Mouse (Mus musculus) gastrocnemius, postnatal 4 days (tissue): ENCODE data around the gene Tada2a. TPM values are rescaled to one million over a fixed set of nuclear protein-coding genes. Genes with fewer than 3 reads are reported as not detected.

Experiments used
- DNase-seq, 2 experiments: peaks; one replicate each; pipeline ENCODE4 v3.0.0; 2021 to 2022; ENCODE audit warnings: low spot score in 2 of 2, mixed read lengths in 2 of 2
- total RNA-seq, 2 experiments: library from RNA; stranded (reverse); gene quantifications; 2 replicates each; pipeline ENCODE4 v1.2.3; 2021

Gene Tada2a
- total RNA-seq, 2 experiments from 2014 or later = 13.9 to 19.4 TPM

DNA sequence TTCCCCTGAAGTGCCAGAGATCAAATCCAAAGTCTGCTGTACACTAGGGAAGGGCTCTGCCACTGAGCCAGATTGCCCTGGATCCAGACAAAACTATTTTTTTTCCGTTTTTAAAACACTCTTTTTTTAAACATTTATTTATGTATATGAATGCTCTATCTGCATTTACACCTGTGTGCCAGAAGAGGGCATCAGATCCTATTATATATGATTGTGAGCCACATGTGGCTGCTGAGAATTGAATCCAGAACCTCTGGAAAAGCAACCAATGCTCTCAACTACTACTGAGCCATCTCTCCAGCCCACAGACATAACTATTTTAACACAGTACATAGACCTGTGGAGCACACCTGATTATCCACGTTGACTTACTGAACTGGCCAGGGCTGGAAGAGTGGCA lies 13.2 kb downstream of the Tada2a start:
- DNase-seq = no peak

DNA sequence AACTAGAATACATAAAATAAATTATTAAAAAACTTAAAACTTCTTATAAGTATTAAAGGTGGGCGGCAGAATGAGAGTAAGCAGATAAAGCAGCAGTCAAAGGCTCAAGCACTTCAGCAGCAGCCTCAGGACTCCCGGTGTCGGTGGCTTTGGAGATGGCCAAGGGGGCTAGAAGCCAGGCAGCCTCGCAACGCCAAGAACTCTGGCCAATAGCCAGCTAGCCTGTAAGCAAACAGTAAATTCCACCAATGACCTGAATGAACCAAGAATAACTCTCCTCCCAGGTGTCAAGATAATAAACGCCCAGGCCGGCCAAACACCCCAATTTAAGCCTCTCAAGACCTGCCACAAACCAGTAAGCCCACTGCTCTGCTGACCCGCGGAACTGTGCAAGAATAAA lies 13.8 kb downstream of the Tada2a start:
- DNase-seq = no peak

DNA sequence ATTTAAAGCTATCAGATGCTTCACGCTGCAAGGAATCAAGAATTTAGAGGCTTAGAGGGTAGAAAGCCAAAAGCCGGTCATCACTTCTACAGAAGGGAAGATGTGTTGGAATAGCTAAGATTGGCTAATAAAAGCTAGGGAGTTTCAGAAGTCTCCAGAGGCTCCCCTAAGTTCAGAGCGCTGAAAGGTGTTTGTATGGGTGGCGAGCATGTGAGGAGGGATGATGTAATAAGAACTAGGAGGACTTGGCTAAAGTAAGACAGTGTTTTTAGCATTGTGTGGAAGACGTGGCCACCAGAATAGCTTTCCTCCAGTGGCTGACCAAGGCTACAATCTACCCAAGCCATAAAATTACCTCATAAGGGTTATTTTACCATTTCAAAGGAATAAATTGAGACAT lies 15.8 kb downstream of the Tada2a start:
- DNase-seq = no peak

DNA sequence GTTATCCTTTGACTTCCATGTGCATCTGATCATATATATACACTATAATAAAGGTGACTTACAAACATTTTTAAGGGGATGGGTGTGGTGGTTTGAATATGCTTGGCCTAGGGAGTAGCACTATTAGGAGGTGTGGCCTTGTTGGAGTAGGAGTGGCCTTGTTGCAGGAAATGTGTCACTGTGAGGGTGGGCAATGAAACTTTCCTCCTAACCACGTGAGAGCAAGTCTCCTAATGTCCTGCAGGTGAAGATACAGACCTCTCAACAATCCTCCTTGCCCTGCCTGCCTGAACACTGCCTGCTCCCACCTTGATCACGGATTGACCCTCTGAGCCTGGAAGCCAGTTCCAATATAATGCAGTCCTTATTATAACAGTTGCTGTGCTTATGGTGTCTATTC lies 22.3 kb downstream of the Tada2a start:
- DNase-seq = no peak

DNA sequence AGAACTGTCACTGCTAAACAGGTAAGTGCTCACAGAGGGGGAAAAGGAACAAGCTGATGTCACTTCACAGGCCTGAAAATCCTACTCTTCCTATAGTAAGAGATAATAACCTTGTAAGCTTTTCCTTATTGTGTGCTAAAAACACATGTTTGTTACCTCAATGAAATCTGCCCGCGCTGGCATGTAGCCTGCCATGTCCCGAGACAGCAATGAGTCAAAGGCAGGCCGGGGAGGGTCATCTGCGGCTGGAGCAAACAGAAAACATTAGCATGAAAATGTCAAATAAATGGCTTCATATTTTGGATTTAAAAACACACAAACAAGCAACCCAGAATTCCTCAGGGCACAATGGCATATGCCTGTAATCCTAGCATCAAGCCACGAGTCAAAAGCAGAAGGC lies 25.4 kb downstream of the Tada2a start:
- no peak for DNase-seq

DNA sequence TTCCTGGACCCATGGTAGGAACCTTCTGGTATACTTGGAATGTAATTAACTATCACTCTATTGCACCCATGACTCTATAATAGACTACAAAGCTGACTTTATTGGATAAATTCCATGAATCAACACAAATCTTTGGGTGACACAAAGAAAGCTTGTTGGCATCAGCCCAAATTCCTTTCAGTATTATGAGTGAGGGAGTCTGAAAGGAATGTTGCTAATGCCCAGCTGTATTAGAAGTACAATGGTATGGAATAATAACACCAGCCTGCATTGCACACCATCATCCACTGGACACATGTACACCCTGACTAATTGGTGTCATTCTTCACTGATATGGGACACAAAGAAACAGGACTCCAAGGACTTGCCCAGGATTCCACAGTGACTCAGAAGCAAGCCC lies 28.2 kb downstream of the Tada2a start:
- DNase-seq = no peak

DNA sequence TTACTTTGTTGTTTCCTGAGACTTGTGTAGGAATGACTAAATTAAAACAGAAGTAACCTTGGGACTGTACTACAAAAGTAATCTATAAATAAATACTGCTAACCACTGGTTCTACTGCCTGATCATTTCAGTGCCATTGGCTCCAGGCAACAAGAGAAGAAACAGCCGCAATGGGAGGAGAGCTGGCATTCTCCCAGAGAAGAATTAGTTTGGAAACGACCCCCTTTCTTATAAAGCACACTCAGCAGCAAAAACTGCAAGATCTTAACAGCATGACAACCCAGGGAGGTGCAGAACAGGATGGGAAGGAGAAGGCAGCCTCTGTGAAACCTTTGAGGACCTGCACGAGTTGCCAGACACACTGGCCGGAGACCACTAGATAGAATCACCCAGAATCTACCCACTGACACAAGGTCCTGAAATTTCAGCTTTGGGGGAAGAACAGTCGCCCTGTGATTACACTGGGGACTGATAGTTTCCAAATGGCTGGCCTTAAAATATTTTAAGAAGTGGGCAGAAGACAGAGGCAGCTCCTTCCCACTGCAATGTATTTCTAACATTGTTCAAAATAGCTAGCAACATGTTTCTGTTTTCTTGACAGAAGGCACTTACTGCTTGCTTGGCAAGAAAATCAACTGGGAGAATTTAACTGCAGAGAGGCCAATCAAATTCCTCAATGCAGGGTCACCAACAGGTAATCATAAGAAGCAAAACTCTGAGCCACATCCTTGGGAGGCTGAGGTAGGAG lies 32.0 kb downstream of the Tada2a start:
- DNase-seq = no peak

DNA sequence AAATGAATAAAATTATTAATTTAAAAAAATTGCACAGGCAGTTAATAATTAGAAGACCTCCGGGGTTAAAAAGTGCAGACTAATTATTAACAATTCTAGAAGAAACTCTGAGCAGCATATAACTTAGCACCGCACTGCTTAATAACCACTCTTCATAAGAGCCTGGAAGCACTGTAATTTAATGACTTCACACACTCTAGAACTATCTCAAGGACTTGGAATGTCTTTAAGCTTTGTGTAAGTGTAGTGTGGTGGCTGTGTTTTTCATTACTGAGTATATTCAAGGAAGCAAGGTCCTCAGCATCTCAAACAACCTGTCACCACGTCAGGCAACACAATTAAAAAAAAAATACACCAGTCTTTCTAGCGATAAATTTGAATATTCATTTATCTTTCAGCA lies 34.3 kb downstream of the Tada2a start:
- no peak for DNase-seq

DNA sequence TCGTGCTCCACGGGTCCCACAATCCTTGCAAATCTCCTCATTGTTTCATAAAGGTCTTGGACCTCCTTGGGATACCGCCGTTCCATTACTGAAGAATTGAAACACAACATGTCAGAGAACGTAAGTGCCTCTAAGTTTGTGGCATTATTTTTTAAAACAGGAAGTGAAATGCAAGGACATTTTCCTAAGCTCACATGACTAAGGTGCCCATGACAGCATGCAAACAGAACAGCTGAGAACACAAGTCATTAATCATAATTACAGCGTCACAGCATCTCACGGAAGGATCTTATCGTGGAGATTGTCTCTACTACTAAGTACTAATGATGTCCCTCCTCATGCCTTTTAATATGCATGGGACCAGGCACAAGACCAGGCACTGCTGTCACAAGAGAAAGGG lies 38.8 kb downstream of the Tada2a start:
- DNase-seq = no peak

DNA sequence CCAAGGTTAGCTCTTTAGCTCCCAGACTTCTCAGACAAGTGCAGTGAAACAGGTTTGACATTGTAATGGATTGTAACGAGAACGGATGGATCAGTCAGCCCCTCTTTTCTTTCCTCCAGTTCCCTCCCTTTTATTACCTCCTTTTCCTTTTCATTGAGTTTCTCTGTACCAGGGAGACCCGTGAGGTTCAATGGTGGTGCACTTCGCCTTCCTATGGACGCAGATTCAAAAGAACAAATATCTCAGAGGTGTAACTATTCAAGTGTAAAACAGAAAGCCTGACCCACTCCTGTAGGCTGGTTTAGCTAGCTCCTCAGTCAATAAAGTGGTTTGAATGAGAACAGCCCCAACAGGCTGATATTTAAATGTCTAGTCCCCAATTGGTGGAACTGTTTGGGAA lies 47.5 kb downstream of the Tada2a start:
- no peak for DNase-seq

DNA sequence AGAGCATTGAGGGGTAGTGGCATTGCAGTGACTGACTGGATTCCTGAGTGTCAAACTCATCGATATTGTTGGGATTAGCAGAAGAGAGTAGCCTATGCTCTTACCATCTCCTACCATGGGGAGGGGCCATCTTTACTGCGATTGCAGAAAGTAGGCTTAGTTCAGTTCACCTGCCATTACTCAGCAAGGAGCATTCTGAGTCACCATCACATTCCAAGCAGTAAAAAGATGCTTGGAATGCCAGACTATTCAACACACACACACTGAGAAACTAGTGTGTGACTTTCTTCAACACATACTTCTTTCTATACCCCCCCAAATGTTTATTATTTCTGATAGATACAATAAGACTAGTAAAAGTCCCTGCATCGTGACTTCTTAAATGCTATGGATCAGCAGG lies 49.1 kb downstream of the Tada2a start:
- DNase-seq = no peak

DNA sequence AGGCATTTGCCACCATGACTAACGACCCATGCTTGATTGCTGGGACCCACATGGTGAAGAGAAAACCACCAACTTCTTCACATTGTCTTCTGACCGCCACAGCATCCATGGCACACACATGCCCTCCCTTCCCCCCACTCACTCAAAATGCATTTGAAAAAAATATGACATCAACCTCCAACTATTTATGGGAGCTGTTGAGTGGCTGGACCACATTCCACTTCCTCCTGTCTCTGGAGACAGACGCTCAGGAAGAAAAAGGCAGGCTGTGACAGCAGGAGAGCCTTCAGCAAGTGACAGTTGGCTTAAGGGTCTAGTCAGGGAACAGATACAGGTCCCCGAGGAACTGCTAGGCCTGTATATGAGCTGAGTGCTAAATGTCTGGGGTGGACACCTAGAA lies 49.5 kb downstream of the Tada2a start:
- DNase-seq = no peak

DNA sequence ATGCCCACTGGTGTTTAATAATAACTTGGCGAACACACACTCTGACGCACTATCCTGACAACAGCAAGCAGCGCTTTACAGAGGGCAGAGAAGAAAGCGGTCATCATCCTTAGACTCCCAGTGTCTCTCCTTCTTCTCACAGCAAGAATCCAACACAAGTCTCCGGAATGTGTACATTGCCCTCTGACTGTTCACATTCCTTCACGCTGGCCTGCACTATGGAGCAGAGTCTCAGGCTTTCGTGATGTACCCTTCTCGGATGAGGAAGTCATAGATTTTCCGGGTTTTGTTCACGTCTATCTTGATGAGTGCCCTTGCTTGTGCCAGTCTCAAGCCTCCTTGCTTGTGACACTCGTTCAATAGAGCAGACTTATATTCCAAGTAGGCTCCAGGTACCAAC lies 50.0 kb downstream of the Tada2a start:
- DNase-seq = no peak

DNA sequence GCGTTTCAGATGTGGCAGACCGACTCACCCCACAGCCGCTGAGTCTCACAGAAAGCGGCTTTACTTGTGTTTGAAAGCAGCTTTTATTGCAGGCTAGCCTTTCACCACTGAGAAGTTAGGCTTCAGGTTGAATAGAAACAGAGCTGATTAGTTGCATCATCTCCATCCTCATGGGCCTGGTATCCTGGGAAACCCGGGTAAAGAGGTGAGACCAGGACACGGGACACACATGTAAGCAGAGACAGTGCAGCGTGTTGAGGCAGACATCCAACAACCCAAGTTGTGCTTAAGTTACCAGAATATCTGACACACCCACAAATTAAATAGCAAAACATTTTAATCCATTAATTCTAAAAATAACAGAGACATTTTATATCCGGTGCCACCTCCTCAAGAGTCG lies 50.8 kb downstream of the Tada2a start:
- DNase-seq = no peak

DNA sequence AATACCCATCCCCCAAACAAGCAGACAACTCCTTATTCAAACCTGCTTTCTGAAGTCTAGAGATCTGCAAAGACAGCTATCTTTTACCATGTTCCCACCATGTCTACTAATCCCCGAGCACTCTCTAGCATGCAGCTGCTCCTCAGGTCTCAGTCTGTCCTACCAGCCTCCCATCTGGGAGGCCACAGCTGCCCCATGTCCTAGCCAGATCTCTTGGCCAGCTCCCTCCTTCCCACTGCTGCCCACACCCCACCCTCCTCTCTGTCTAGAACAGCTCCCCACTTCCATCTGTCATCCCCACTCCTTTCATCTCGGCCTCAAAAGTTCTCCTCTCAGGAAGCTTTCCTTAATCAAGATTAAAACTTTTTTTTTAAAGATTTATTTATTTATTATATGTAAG lies 52.4 kb downstream of the Tada2a start:
- DNase-seq = no peak

DNA sequence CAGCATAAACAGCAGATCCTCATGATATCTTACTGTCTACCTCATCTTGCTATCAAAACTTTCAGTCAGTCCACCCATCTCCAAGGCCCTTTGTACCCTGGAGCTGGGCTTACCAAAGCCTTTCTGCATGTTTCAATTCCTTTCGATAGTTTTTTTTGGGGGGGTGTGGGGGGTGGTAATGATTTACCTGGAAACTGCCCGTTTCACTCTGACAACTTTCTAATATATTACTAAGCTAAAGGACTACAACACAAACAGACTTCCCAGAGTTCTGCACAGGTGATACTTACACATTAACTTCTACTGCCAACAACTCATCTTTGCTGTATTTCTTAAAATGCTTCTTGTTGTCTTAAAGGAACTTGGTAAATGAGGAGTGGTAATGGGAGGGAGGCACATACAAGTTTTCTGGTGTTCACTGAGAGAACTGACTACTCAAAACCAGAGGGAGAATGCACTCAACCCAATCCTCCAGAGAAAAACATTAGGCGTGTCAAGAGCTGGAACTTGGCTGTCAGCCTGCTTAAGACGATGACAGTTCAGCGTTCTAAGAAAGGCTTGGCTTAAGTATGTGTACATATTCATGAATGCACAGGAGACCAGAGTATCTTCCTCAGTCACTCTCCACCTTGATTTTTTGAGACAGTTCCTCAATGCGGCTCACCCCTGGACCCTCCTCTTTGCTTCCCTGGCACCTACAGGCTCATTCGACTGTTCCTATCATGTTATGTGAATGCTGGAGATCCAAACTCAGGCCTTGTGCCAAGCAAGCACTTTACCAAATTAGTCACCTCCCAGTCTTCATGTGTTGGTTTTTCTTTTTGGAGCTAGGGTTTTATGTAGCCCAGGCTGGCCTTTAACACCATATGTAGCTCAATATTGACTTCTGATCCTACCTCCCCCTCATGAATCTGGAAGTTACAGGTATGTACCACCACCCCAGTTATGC lies 55.3 kb downstream of the Tada2a start:
- no peak for DNase-seq

DNA sequence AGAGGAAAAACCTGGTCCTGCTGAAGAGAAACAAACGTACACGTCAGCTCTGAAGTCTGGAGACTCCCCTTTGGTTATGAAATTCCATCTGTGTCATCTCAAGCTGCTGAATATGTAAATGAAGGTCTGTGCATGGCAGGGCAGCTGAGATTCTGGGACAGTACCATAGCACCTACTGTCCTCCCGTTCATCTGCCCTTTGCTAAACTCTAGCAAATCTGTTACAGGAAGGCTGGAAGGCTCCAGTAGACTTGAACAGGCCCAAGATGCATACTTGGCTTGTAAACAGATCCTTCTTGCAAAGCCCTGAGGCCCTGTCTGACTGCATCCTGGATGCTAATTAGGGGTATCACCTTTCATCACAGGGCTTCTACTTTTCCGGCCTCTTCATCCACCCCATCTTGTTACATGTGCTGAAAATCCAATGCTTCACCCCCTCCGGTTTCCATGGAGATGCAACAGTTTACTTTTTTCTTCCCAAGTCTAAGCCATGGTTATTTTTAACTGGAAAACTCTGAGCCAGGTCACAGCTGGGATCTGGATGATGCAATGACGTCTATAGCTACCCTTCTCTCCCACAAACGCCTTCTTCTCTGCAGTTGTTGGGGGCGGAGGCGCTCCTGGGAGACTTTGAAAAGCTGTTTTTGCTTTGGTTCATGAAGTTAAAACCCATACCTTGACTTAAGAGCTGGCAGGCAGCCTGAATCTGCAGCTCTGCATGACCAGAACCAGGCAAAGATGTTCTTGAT lies 56.3 kb downstream of the Tada2a start:
- no peak for DNase-seq

DNA sequence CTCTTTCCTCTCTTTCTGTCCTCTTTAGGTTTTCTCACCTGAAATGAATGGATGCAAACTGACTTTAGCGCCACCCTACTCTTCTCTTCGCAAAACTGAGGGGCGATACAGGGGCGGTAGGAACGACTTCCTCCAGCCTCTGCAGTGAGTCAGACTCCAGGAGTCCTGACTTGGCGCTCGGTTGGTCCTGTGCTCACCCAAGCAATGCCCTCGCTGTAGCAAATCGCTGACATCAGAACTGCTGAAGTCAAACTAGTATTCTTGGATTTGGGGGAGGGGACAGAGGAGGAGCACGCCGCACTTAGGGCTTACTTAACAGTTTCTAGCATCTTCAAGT lies 60.4 kb downstream of the Tada2a start, which contains the start of gene Dusp14:
Gene Dusp14 (minus strand): TSS at position 228 of the 337 bp plus-strand sequence.
- DNase-seq = no peak

DNA sequence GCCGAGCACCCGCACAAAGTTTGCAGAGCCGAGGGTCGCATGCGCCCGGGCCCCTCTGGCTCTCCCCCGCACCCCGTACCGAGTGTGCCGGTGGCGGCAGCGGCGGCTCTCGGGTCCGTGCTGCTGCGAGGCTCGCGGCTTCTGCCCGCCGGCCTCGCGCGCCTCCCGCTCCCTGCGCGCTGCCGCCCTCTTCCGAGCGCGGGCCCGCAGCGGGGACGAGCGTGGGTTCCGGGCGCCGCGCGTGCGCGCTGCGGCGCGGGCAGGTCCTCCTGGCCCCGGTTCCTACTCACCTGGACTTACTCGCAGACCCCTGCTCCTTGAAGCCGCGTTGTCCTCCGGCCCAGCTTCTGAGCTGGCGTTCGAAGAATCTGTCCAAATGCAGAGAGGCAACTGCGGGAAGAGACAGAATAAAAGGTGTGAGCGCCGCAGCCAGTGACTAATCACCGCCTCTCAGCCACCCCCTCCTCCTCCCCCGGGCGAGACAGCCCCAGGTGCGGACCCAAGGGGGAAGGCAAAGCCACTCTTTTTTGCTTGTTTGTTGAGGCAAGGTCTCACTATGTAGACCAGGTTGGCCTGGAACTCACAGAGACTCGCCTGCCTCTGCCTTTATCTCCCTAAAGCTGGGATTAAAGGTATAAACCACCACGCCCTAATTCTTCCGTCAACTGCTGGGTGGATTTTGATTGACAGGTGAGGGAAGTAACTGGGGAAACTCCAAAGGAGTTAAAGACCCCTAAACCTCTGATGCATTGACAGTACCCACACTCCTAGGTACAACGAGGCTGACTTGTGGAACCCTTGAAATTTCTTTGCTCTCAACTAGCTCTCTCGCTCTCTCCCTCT lies 61.0 kb downstream of the Tada2a start:
- DNase-seq = peak; percentile 27 to 38

DNA sequence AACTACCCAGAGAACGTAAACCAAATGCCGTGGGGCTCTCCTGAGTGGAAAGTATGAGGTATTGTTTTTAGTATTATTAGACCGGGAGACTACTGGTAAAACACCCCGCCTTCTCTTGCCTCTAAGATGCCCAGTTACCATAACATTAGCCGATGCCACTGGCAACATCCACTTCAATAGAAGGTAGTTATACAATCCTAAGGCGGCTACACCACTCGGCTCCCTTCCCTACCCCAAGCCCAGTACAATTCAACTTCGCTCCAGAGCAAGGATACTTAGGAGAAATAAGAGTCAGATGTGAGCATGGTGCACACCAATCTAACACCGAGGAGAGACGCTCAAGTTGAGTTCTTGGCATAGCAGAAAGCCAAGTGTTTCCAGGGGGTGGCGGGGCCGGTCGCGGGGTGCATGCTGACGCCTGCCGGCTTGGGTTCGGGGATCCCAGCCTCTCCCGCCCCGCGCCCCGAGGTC lies 61.6 kb downstream of the Tada2a start:
- DNase-seq = no peak
